Mouse (Mus musculus): Measurements from ENCODE around the gene Olr1. TPM values are rescaled to one million over a fixed set of nuclear protein-coding genes. Genes with fewer than 3 reads are reported as not detected.

Olr1 gene
- polyA plus RNA-seq, 1 experiment from 2014 or later: not detected

Other genes with a start within 250 kb of the Olr1 start
- not detected in 2 replicates for gene Cd69, start 231.7 kb downstream of the Olr1 start, polyA plus RNA-seq (2014; fragmentation: Nextera tagmentation; extraction: Ambion mirVana)
- gene 4922502D21Rik, start 175.4 kb downstream of the Olr1 start, polyA plus RNA-seq (2014; fragmentation: Nextera tagmentation; extraction: Ambion mirVana): 0.12 TPM in 1 of 2 replicates, not detected in the other
- gene Clec12a, start 164.5 kb downstream of the Olr1 start, polyA plus RNA-seq (2014; fragmentation: Nextera tagmentation; extraction: Ambion mirVana): 0.32 and 0.44 TPM in 2 replicates
- 0.41 and 0.51 TPM in 2 replicates for gene Clec12b, start 121.3 kb downstream of the Olr1 start, polyA plus RNA-seq (2014; fragmentation: Nextera tagmentation; extraction: Ambion mirVana)
- gene Clec1b, start 109.9 kb downstream of the Olr1 start, polyA plus RNA-seq (2014; fragmentation: Nextera tagmentation; extraction: Ambion mirVana): 0.63 and 1.4 TPM in 2 replicates
- gene Clec9a, start 98.3 kb downstream of the Olr1 start, polyA plus RNA-seq (2014; fragmentation: Nextera tagmentation; extraction: Ambion mirVana): 0.16 and 0.33 TPM in 2 replicates
- gene Clec1a, start 55.2 kb downstream of the Olr1 start, polyA plus RNA-seq (2014; fragmentation: Nextera tagmentation; extraction: Ambion mirVana): 1.9 and 2.0 TPM in 2 replicates
- 0.24 TPM in 1 of 2 replicates, not detected in the other for gene Tmem52b, start 5.4 kb upstream of the Olr1 start, polyA plus RNA-seq (2014; fragmentation: Nextera tagmentation; extraction: Ambion mirVana)
- gene Gabarapl1, start 26.0 kb upstream of the Olr1 start, polyA plus RNA-seq (2014; fragmentation: Nextera tagmentation; extraction: Ambion mirVana): 74.7 and 80.9 TPM in 2 replicates
- not detected in 2 replicates for gene Klre1, start 70.7 kb upstream of the Olr1 start, polyA plus RNA-seq (2014; fragmentation: Nextera tagmentation; extraction: Ambion mirVana)
- not detected in 2 replicates for gene Klrd1, start 84.6 kb upstream of the Olr1 start, polyA plus RNA-seq (2014; fragmentation: Nextera tagmentation; extraction: Ambion mirVana)
- 0.13 TPM in 1 of 2 replicates, not detected in the other for gene Klrk1, start 116.7 kb upstream of the Olr1 start, polyA plus RNA-seq (2014; fragmentation: Nextera tagmentation; extraction: Ambion mirVana)
- gene Klrc3, start 136.2 kb upstream of the Olr1 start, polyA plus RNA-seq (2014; fragmentation: Nextera tagmentation; extraction: Ambion mirVana): not detected in 2 replicates
- gene Klrc2, start 153.5 kb upstream of the Olr1 start, polyA plus RNA-seq (2014; fragmentation: Nextera tagmentation; extraction: Ambion mirVana): not detected in 2 replicates
- not detected in 2 replicates for gene Klrc1, start 171.8 kb upstream of the Olr1 start, polyA plus RNA-seq (2014; fragmentation: Nextera tagmentation; extraction: Ambion mirVana)
- gene Klri1, start 210.0 kb upstream of the Olr1 start, polyA plus RNA-seq (2014; fragmentation: Nextera tagmentation; extraction: Ambion mirVana): 0.26 TPM in 1 of 2 replicates, not detected in the other
- not detected in 2 replicates for gene Klri2, start 233.3 kb upstream of the Olr1 start, polyA plus RNA-seq (2014; fragmentation: Nextera tagmentation; extraction: Ambion mirVana)